Mouse (Mus musculus): ENCODE measurements around the gene Gm20696. TPM values are rescaled to one million over a fixed set of nuclear protein-coding genes. Genes with fewer than 3 reads are reported as not detected.

Gm20696 gene
- total RNA-seq, 4 experiments from 2014 or later: 6.4 to 10.0 (median 7.2) TPM

DNA sequence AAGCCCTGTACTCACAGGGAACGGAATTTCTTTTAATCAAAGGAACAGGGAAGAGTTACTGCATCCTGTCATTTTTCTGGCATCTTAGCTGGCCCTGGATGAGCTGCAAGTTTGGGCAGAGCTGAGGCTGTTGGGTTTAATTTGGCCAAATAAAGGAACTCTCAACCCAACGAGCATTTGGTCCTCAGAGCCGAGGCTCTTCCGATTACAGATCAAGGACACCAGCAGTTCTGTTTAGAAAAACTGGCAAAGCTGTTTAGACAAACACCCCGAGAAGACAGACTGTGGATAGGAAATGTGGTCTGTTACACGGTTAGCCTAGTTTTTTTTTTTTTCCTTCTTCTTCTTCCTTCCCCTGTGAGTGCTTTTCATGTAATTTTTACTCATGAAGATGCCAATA lies 302.1 kb downstream of the Gm20696 start:
- DNase-seq (ENCODE audit: low spot score in 2 of 2): no peak

DNA sequence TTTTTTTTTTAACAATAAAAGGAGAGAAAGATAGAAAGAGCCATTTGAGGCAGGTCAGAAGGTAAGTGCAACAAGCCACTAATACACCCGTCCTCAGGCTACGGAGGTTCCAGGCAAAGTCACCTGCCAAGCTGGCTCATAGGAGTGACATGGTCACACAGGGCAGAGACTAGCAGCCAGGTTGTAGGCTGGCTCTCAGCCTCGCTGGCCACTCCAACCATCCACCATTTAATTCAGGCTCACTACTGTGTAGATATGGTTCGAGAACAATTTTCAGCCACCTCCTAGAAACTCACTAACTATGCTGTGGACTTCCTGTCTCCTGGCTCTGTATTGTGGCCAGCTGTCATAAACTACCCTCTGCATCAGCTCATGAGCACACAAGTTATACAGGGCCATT lies 306.0 kb downstream of the Gm20696 start:
- no peak for DNase-seq (ENCODE audit: low spot score in 2 of 2)

DNA sequence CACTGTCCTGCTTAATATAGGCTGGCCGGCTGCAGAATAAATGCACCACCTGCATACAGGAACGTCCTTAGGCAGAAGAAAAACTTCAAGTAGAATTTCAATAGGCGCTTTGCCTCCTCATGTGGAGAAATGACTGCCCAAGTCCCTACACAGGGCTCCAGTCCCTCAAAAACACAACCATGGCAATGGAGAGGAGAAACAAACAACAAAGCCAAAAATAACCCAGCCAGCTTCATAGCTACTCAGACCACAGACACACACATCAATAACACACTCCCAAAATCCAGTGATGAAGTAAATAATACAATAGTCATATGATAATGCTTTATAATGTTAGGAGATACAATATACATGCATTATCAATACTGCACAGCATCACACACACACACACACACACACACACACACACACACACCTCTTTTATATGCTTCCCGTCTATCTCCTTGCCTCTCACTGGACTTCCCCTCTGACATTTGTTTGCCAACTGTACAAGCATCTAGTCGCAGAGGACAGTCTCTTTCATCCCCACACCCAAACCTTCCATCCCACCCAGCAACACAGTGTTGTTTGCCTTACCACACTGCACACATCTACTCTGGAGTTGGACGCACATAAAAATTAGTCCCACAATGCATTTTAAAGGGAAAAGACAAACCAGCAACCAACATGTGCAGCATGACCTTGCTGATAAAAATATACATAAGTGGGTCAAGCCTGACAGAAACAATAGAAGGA lies 306.7 kb downstream of the Gm20696 start:
- DNase-seq (ENCODE audit: low spot score in 2 of 2): no peak

DNA sequence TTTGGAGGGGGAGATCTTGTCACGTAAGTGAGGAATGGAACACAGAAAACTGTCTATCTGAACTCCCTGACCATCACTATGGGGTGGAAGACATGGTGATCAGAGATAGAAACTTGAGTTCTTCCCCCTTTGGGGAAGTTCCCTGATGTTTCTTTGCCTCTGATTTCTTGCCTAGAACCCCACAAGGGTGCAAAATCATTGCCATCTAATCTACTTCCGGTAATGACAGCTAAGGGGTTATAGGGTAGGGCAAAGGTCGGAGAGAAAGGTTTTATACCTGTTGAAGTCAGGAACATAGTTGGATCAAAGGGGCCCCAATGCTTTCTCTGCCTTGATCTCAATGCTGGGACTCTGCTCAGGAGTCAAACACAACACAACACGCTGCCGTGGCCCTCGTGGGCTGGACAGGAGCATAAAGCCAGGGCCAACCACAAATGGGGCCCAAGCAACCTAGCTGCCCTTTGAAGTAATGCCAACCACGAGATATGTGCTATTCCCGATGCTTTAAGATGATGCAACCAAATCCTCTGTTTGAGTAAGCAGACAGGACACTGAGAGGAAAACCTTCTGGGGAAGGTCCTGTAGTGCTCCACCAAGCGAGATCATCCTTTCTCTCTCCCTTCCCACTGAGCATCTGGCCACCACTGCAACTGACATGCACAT lies 307.4 kb downstream of the Gm20696 start:
- DNase-seq (ENCODE audit: low spot score in 2 of 2): no peak

DNA sequence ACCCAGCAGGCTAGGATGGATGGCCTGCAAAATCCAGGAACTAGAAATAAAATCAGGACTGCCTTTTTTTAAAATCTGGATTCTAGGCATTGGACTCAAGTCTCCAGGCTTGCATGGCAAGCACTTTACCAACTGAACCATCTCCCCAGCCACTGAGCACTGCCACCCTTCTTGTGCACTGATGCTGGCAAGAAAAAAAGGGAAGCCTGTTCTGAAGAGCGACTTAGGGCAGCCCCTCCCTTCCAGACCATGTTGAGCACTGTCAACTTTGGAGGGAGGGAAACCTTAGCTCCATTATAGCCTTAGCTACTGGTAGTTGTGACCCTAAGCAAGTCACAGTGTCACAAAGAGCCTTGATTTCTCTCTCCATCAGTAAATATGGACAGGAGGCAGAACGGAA lies 308.7 kb downstream of the Gm20696 start:
- no peak for DNase-seq (ENCODE audit: low spot score in 2 of 2)

DNA sequence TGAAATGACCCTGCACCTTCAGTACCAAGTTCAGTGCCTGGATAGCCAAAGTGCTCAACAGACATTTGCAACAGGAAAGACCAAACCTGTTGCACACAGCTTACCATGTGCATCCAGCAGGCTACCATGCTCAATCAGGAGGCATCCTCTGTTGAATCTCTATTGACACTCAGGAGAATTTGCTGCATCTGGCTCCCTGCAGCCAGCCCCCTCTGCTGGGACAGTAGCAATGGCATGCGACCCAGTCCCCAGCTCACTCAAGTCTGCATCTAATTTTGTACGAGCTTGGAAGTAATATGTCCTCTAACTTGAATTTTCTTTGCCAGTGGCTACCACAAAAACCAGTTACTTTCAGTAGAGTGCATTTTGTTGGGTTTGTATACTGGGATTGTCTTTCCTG lies 312.3 kb downstream of the Gm20696 start:
- no peak for DNase-seq (ENCODE audit: low spot score in 2 of 2)

DNA sequence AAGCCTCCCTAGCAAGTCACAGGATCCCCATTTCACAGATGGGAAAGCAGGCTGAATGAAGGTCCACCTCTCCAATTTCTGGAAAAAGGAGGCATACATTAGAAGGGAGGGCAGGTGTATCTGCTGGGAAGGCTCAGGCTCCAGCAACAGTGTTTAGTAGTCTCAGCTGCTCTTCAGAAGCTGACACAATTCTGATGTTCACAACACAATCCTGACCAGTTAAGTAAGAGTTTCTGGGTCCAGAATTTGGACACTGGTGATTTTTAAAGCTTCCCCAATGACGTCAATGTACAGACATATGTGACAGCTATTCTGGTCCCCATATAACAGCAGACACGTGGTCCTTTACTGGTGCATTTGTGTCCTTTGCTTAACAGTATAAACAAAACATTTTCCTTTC lies 313.2 kb downstream of the Gm20696 start:
- no peak for DNase-seq (ENCODE audit: low spot score in 2 of 2)

DNA sequence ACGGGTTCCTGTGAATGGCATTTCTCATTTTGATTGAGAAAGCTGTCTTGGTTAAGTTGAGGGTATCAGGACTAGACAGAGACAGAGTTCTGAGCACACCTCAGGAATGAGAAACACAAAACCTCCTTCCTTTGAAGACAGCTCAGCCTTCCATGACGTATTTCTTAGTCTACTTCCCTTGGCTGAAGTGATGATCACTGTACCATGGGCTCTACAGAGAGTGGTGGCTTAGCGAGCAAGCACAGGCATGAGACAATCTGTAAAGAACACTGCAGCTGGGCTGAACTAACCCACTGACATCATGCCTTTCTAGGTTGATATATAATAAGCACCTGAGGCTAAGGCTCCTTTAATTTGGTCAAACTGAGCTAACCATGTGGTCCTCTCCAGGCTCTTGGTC lies 316.0 kb downstream of the Gm20696 start:
- no peak for DNase-seq (ENCODE audit: low spot score in 2 of 2)

DNA sequence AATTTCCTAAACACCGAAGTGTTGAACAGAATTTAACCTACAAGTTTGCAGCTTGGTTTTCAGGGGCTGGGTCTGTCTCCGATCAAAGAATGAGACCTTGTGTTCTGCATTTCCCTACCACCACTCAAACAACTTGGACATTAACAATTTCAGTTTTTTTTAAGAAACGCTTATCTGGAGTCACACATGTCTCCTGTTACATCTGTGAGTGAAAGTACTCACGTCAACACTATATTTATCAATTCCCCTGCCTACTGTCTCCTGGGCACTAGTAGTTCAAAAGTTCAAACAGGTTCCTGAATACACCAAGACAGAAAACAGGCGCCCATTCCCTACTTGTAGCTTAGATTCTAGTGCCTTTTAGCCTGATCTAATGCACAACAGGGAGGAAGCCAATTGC lies 316.4 kb downstream of the Gm20696 start:
- no peak for DNase-seq (ENCODE audit: low spot score in 2 of 2)

DNA sequence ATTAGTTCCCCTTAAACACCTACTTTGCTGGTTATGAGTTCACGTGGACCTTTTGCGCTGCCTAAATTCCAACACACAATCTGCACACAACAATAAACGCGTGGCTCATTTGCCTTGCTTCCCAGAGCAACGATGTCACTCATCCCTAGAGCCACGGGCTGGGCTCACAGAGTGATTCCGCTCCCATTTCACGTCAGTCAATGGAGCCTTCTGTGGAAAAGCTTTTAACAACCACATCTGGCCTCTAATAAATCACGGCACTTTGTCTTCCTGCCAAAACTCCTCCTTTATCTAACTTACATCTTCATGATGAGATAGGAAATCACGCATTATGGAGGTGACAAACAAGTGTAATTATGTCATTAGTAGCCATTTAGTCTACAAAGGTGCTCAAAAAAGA lies 318.8 kb downstream of the Gm20696 start:
- DNase-seq (ENCODE audit: low spot score in 2 of 2): no peak

DNA sequence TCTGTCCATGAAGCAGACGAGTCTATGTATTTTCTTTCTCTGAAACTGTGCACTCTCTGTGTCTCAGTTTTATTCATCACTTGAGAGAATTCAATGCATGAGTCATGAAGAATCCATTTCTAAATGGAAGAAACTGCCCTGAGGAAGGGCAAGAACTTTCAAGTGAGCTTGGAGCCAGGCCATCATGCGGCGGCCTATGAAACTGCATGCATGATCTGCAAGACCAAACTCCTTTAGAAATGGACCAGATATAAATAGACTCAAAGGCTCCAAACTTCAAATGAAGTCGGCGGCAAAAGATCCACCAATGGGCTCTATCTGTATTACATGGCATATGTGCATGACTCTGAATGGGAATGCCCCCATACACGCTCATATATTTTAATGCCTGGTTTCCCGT lies 321.6 kb downstream of the Gm20696 start:
- DNase-seq (ENCODE audit: low spot score in 2 of 2): no peak

DNA sequence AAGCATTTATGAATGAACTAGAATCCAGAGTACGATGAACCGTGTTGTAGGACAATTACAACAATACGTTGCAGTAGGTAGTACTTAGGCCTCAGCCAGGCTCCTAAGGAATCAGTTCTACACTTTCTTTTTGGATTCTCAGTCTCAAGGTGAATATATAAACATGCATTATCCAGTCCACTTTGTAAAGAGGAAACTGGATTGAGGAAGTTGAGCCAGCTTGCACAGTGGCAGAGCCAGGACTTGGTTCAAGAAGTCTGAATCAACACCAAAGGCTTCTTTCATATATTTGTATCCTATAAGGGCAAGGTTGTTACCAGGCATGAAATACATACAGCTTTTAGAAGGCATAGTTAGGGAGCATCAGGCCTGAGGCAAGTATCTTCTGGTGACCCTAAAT lies 322.2 kb downstream of the Gm20696 start:
- no peak for DNase-seq (ENCODE audit: low spot score in 2 of 2)

DNA sequence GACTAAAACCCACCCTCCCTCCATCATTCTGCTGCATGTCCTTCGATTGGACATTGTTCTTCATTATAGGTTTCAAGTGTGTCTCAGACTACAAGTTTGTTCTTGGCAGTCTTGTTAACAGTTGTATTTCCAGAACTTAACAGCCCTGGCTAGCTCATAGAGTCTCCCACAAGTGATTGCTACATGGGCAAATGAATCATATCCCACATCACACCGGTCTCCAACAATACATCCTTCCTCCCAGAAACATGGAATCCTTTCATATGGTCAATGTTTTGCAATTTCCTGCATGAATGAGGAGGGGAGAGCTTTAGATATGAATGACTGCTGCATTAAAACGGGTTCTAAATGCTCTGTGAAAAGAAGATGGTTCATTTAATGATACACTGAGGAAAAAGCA lies 322.8 kb downstream of the Gm20696 start:
- DNase-seq (ENCODE audit: low spot score in 2 of 2): no peak

DNA sequence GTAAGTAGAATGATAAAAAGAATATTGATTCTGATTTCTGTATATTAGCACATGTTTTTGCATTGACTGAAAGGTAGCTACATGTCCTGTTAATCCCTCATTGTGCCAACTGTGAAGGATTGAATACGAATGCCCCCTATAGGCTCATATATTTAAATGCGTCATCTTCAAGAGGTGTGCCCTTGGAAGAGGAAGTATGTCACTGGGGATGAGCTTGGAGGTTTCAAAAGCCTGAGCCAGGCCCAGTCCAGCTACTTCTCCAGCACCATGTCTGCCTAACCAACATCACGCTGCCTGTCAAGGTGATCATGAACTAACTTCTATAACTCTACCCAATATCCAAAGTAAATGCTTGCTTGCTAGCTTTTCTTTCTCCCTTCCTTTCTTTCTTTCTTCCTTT lies 324.2 kb downstream of the Gm20696 start:
- no peak for DNase-seq (ENCODE audit: low spot score in 2 of 2)

DNA sequence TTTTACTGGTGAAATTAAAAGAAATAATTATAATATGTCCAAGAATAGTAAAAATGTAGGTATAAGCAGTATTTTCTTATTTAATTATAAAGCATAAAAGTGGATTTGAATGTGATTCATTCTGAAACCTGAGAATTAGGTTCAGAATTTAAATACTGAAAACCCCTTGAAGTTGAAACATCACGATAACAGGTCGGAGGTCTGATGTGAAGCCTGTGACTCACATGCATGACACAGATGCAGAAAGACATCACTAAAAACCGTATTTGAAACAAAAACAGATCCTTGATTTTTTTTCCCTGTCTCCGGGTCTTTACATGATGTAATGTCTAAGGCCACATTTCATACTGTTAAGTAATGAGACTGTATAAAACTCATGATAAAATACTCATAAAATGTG lies 325.7 kb downstream of the Gm20696 start:
- DNase-seq (ENCODE audit: low spot score in 2 of 2): no peak

DNA sequence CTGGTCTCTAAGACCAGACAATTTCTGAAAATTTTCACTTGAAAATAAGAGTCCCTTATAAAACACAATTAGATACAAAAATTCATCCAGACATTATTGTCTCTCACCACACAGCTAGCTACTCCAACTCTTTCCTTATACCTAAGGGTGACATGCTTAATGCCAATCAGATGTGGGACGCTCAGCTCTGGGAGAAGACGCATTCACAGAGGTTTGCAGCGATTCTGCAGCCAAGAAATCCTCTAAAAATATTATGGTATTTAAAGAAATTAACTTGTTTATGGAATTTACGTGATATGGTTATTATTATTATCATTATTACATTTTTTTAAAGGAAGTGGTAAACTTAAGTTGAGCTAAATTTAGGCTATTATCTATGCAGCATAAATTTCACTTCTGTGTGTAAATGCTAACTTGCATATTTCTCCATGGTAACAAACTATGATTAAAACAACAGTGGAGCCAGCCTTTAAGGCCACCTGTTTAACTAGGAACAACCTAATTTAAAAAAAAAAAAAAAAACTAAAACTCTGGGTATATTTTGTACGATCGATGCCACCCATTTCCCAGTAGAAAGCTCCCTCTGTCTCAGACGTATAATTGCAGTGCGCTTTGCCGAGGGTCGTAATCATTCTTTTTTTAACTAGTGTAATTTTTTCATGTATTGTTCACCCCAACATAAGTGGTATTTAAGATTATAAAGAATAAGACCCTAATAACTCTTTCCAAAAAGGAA lies 326.4 kb downstream of the Gm20696 start:
- DNase-seq (ENCODE audit: low spot score in 2 of 2): no peak

DNA sequence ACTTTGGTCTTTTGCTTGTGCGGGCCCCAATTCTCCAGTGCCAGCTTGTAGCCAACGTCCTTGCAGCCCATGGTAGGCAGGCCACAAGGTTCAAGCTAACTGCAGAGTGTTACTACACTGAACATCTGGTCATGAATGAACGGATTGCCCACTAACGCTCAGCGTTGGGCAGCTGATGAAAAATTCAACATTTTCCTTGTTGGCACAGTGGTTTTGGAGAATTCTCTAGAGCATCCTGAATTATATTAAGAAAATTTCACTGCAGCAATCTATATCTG lies 327.3 kb downstream of the Gm20696 start:
- no peak for DNase-seq (ENCODE audit: low spot score in 2 of 2)

DNA sequence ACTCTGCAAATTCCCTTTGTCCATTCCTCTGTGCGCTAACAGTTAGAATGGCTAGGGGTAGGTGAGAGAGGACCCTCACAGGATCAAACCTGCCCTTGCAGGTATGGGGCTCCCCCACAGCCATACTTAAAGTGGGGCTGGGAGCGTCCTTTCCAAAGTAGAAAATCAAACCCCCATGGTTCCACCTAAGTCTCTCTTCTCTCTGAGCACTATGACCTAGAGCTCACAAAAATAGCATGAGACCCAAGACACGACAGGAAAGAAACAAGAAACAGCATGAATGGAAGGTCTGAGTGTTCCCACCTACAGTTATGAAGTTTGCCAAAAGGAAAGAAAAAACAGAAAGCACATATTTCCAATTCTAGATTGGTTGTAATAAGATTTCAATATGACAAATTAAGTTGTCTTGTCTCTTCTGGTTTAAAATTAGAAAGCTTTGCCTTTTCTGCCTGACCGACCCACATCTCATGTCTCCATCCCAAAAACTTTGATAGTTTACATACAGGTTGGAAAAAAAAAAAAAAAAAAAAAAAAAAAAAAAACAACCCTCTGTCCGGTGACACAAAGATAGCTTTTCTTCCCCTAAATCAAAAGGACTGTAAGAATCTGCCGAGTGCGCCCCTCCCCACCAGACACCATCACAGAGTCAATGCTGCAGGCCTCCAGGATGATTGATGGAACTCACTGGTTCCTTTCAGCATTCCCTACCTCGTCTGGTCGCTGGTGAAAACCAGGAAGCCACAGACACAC lies 327.8 kb downstream of the Gm20696 start:
- DNase-seq (ENCODE audit: low spot score in 2 of 2): no peak

DNA sequence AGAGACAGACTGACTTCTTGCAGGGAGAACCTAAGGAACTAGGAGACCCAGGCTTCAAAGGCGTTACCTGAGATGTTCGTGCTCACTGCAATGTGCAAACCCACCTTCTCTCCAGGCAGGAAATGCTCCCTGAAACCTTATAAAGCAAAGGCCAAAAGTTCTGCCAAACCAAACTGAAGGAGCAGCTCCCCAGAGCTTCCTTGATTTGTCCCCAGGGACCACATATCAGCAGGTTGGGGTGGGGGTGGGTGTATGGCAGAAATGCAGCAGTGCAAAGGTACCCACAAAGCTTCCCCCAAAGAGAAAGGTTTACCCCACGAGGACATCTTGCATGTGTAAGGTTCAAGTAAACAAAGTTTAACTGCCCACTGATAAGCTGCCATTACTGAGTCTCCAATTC lies 328.4 kb downstream of the Gm20696 start:
- no peak for DNase-seq (ENCODE audit: low spot score in 2 of 2)

DNA sequence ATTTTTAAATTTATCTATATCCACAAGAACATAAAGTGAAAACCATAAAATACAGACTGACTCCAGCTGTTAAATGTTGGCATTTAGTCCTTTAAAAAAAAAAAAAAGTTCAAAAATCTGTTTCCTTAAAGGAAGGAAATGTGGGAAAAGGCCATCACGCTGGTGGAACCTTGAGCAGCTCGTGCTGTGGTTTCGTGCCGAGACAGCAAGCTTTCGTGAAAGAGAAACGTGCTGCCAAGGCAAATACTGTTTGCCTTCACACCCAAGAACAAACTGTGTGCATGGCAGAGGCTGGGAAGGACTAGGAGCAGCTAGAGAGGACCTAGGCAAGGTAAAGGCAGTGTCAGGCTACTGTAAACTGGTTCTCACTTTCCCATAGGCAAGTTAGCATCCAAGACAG lies 329.0 kb downstream of the Gm20696 start:
- DNase-seq (ENCODE audit: low spot score in 2 of 2): no peak

DNA sequence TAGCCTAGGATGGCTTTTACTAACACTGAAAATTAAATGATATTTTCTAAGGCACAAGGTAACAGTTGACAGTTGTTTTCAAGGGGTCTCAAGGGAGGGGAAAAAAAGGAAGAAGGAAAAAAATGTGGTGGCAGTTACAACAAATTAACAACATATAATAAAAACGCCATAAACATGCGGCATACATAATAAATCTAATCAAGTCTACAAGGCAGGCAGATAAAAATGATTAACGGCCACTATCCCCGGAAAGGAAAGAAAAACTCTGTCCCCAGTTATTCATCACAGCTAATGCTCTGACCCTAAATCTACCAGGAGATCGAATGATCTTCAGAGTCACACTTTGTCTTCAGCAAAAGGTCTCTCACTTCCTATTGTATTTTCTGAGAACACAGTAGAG lies 330.4 kb downstream of the Gm20696 start:
- DNase-seq (ENCODE audit: low spot score in 2 of 2): no peak

DNA sequence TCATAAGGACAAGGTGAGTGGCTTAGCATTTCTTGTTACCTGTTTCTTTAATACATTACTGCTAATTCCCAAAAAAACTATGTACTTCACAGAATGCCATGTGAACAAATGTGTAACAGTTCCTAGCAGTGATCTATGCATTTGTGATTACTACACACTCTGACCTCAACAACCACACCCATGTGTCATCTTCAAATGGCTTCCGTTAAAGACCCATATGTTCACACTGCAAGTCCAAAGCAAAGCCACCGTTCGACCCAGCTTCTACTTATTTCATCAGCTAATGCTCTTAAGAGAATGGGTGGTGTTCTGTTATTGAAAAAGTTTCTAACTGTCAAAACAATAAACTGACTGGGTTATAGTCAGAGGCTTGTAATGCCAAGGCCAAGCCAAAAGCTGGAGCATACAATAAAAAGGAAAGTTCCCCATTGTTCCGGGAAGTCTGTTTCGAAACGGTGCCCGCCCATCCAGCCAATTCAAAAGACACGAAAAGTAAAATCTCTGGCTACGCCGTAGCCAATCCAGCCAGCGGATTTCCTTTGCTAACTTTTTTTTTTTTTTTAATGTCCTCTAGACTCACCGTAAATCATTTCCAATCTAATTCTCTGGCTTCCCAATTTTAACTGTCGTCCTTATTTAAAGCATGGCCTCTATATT lies 331.3 kb downstream of the Gm20696 start:
- DNase-seq (ENCODE audit: low spot score in 2 of 2): no peak

Measured in layer of hippocampus, adult 8-10 months (tissue).